Mouse (Mus musculus): ENCODE measurements around the gene Gm16434. TPM values are rescaled to one million over a fixed set of nuclear protein-coding genes. Genes with fewer than 3 reads are reported as not detected.
"Not testable (repeated sequence)": the region's sequence is repeated elsewhere in the genome, so short reads cannot be mapped to it uniquely, and the experiment has no call there.

Gene Gm16434
- total RNA-seq (2021) = not detected

- intact Hi-C loops (cut with DNase I); DNase-seq: not testable (repeated sequence)
These were observed at the start of gene Gm16434 for GRCm38 (mm10) chr14:7194440-7194839. Gene Gm16434, minus strand, starts transcription at chr14:7194540.

GRCm38 (mm10) chr14:7243498-7243897 lies 49.2 kb upstream of the Gm16434 start:
- intact Hi-C loops (cut with DNase I) = not testable (repeated sequence)
- peak; percentile 1 for DNase-seq

GRCm38 (mm10) chr14:7200070-7200469 lies 5.7 kb upstream of the Gm16434 start:
- intact Hi-C loops (cut with DNase I) = not testable (repeated sequence)
- peak; percentile 13 to 26 for DNase-seq

GRCm38 (mm10) chr14:7174483-7174971 lies 19.8 kb downstream of the Gm16434 start, which contains the start of gene Gm3512:
Gene Gm3512, minus strand, starts transcription at chr14:7174533.
- intact Hi-C loops (cut with DNase I) = not testable (repeated sequence)

More at GRCm38 (mm10) chr14:7174483-7174971, 19.8 kb downstream of the Gm16434 start, which contains the start of gene Gm3512:
- DNase-seq = peak; percentile 1 to 6

Other genes starting within 250 kb of the Gm16434 start
- gene Gm6356, start 220.7 kb downstream of the Gm16434 start, total RNA-seq (2021) = not detected
- under 1 TPM in 1 of 2 experiments, not detected in 1; 0.19 TPM for gene Gm10406, start 167.1 kb downstream of the Gm16434 start, total RNA-seq (2021)
- gene Gm3685, start 149.6 kb downstream of the Gm16434 start, total RNA-seq (2021) = not detected
- gene Gm3696, start 93.9 kb downstream of the Gm16434 start, total RNA-seq (2021) = not detected
- not detected for gene Gm6676, start 69.1 kb downstream of the Gm16434 start, total RNA-seq (2021)
- not detected for gene Gm3512, start 20.0 kb downstream of the Gm16434 start, total RNA-seq (2021)
- not detected for gene Gm3727, start 70.2 kb upstream of the Gm16434 start, total RNA-seq (2021)
- gene Gm3739, start 120.5 kb upstream of the Gm16434 start, total RNA-seq (2021) = under 1 TPM; 0.33 TPM
- gene Gm5797, start 137.9 kb upstream of the Gm16434 start, total RNA-seq (2021) = not detected
- not detected for gene Gm8374, start 170.6 kb upstream of the Gm16434 start, total RNA-seq (2021)